Mouse (Mus musculus) left cerebral cortex, adult 18-20 months (tissue): ENCODE results near the gene Myt1. TPM values are rescaled to one million over a fixed set of nuclear protein-coding genes. Genes with fewer than 3 reads are reported as not detected.

Experiments used
- DNase-seq, 2 experiments: peaks; one replicate each; pipeline ENCODE4 v3.0.0; 2021 to 2022; ENCODE audit warnings: low spot score in 2 of 2, mixed read lengths in 1 of 2
- long read RNA-seq, 2 experiments: library from polyadenylated mRNA; stranded (forward); transcript quantifications; one replicate each; pipeline ENCODE4 v2.0.0; 2021
- total RNA-seq, 2 experiments: library from RNA; stranded (reverse); gene quantifications; 2 replicates each; pipeline ENCODE4 v1.2.3; 2021

Myt1 gene
- total RNA-seq, result 10 to 100 TPM; 10.4 to 15.5 TPM
- long read RNA-seq, experiment 1, full-length matches to known transcripts, result 1 of 3 reads
- long read RNA-seq, experiment 1, partial matches to known transcripts, result 1 of 3 reads
- long read RNA-seq, experiment 1, other reads (novel, unspliced or antisense), result 1 of 3 reads
- long read RNA-seq, experiment 2, full-length matches to known transcripts, result 1 of 2 reads
- long read RNA-seq, experiment 2, partial matches to known transcripts, result 1 of 2 reads
- long read RNA-seq, experiment 2, other reads (novel, unspliced or antisense), result 0 of 2 reads

DNA sequence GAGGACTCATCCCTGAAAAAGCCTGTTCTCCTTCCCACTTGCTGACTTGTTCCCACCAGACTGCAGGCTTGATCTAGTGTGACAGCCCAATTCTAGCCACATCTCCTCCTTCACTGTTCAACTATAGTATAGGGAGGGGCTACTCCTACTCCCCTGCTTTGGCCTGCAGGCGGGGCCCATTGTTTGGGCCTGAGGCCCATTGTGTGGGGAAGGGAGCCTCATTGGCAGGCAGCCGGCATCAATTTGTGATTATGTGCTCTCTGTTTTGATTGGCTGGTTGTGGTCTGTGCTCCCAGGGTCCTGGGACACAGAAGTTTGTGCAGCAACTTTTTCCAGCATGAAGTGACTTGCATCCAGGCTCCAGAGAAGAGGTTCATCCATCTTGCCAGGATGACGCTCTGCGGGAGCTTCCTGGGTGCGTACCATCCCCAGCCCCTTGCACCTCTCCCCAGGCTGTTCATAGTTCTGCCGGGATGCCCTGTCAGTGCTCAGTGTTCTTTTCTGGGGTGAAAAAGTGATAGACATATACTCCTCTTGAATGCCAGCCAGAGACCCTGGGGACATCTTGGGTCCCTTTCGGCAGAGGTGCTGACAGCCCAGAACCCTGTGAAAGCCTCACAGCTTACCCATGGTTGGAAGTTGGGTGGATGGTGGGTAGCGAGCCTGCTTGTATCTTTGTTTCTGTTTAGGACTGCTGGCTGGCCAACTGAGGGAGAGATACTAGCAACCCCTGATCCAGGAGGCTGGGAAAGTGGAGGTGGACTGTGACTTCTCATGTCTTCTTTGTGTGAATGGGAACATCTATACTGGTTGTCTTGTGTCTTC, at the start of gene Myt1:
Gene Myt1 (plus strand): TSS at position 327 of the 825 bp plus-strand sequence.
- no peak for DNase-seq

DNA sequence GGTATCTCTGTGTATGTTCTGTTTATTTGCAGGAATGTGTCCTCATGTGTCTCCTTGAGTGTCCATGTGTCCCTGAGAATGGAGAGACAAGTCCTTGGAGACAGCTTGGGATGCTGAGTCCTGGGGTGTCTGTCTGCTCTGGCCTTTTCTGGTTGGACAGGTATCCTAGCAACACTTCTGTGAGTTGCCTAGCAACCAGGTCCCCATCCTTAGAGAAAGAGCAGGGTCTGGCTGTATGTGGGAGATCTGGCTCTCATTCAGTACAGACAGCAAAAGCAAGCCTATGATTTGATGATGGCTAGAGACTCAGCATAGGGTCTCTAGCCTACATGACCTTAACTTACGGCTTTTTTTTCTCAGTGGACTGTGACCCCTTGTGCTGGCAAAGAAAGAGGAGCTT, 49.4 kb upstream of the Myt1 start:
- DNase-seq, result peak; percentile 48 to 66

DNA sequence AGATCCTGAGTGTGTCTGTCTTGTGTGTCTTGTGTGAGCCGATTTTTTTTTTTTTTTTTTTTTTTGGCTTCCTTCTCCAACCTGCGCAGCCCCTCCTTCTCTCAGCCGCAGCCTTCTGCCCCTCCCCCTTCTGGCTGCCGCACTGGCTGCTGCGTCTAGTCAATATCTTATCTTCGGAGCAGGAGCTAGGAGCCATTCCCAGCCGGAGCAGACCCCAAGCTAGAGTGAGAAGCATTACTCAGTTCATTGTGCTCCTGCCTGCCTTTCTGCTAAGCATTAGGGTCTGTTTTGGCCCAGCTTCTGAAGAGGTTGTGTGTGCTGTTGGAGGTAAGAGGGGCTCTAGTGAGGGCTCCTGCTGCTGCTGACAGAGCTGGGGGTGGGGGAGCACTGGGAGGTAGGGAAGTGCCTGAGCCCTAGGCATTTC, 48.2 kb upstream of the Myt1 start, which contains the start of gene Oprl1:
Gene Oprl1 (plus strand): TSS at position 114 of the 424 bp plus-strand sequence.
- DNase-seq, result peak; percentile 63 to 74

DNA sequence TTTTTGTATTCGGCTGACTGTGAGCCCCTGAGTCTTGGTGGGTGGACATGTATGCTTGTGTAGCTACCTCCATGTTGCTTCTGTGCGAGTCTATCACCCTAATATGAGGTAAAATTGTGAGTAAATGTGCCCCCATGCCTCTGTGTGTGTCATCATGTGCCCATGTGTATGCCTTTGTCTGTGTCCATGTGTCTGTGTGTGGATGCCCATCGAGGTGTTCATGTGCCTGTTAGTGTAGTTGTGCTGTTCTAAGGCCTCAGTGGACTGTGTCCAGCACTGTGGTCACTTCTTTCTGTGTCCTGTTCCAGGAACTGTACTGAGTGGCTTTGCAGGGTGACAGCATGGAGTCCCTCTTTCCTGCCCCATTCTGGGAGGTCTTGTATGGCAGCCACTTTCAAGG, 47.8 kb upstream of the Myt1 start:
- no peak for DNase-seq

DNA sequence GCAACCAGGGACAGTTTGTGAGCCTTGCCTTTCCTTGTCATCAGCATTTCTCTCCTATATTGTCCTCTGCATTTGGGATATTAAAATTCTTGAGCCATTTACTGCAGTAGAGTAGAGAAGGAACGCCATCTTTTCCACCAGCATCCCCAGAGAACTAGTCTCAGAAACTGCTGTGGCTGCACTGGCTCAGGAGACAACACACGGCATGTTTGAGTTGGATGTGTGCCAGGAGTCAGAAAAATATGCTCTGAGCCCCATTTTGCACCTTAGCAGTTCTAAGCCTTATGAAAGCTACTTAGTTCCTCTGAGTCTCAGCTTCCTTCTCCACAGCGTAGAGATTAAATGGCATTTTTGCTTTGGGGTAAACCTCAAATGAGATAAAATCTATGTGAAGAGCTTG, 46.1 kb upstream of the Myt1 start:
- DNase-seq, result no peak

DNA sequence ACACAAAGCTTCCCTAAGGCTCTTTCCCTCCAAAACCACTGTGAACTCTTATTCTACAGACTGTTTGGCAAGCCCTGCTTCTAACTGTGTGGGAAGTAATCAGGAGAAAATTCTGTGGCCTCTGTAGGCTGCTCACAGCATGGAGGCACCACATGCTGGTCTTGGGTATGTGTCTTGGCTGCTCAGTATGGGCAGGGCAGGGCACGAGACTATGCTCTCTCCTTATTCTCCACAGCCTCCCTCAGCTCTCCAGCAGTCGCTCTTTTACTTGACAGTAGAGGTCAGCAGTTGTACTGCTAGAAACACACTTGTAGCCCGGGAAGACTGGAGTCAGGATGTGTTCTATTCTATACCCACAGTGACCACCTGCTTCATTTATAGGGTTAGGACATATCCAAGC, 43.1 kb upstream of the Myt1 start:
- no peak for DNase-seq

DNA sequence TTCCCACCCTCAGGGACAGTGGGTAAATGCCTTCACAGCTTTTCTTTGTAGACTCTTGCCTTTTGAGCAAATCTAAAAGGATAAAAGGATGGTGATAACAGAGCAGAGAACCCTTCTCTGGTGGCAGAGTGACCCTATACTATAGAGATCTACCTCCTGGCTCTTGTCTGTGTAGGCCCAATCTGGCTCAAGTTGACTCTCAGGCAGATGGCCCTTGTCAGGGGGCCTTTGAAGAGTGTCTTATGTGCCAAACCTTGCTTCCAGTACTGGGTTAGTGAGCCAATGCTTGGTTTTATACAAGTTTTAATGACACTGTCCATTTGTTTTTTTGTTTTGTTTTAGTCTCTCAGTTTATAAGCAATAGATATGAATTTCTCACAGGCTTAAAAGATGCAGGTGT, 41.9 kb upstream of the Myt1 start:
- DNase-seq, result no peak

DNA sequence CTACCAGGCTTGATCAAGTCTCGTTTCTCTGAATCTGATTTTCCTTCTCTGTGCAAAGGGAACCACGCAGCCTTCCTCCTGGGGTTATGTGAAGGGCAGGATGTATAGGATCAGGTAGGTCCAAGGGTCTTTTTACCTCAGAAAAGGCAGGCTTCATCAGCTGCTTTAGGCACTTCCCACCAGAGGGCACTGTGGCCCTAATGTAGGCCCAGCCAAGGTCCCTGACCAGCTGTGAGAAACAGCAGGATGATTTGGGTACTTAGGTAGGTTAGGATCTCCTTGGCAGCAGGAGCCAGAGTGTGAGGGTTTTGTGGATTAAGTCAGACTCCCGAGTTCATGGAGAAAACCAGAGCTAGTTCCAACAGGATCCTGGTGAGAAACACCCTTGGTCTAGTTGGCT, 40.9 kb upstream of the Myt1 start:
- DNase-seq, result peak in 1 of 2 experiments; percentile 46

DNA sequence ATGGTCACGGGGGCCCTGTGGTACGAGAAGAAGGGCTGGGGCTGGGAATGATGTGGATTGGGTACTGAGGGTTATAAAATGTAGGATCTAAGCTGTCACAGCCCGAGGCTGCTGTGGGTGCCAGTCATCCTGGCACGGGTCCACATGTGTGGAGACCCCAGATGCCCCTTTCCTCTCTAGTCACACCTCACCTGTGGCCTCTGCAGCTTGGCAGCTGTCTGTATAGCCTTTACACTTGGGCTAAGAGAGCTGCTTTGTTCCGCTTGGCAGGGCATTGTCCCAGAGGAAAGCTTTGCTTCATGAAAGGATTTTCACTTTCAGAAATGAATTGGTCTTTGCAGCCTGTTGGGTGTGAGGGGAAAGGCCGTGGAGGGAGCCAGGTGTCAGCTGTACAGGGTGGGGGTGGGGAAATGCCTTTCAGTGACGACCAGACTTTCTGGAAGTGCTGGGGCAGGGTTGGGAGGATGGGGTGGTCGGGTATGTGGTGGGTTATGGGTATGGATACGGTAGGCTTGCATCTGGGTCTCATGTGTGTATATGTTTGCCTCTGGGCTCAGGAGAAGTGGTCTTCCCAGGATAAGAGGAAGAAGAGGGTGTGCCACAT, 35.4 kb upstream of the Myt1 start:
- no peak for DNase-seq

DNA sequence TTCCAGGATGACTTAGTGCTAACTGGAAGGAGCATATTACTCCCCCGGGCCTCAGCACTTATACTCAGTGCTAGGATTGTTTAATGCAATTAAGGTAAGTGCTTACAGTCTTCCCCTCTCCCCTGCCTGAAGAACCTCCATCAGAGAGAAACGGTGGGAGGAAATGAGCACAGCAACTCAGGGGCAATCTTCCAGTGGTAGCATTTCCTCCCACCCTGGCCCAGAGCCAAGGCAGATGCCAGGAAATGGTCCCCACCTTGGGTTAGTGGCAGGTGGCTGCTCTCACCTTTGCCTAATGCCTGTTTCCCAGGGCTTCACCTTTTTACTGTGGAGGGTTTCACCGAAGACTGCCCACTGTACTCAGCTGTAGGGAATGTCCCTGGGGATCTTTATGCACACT, 33.1 kb upstream of the Myt1 start:
- DNase-seq, result no peak

DNA sequence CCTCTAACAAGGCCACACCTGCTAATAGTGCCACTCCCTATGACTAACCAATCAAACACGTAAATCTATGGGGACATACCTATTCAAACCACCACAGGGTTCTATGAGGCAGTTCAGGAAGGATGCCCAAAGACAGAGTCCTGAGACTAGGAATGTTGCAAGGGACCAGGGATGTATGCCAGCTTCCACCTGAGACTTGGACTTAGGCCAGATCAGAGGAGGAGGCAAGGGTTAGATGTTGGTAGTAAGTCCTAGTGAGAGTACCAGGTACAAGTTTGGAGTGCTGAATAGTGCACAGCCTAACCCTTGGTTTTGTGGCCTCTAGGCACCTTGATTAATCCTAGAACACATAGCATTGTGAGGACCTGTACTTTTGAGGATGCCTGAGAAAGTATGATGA, 10.5 kb upstream of the Myt1 start:
- DNase-seq, result no peak

DNA sequence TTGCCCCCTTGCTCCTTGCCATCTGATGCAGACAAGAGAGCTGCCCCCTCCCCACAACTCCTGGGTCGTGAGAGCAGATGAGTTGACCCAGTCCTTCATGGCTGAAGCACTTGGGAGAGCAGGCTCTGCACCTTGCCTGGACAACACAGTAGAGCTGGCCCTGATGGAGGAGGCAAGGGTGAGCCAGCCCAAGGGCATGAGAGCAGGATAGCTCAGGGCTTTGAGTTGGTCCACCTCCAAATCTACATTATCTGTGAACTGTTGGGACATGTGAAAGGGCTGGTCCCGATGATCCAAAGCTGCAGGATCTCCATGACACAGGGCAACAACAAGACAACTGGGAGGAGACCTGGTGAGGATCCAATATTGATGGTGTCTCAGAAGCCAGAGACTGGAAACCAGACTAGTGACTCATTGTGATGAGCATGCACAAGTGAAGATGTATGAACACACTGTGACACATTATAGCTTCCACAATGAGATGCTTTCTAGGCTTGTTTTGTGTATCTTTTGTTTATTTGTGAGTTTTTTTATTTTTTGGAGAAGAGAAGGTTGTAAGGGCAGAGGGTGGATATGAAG, 4.9 kb upstream of the Myt1 start:
- no peak for DNase-seq

DNA sequence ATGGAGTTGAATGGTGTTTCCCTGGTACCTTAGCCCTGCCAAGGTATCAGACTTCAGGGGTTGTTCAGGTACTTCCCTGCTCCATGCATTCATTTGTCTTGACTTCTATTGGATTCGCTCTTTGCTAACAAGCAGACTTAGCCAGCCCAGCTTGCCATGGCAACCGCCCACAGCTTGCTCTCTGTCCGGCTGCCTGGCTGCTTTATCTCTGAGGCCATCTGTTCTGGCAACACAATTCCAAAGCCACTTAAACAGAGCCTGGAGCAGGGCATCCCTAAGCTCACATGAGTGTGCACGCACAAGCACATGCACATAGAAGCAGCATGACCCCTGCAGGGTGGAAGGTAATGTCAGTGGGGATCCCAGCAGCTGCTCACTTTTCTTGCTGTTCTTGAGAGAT, 4.1 kb upstream of the Myt1 start:
- peak; percentile 19 to 67 for DNase-seq

DNA sequence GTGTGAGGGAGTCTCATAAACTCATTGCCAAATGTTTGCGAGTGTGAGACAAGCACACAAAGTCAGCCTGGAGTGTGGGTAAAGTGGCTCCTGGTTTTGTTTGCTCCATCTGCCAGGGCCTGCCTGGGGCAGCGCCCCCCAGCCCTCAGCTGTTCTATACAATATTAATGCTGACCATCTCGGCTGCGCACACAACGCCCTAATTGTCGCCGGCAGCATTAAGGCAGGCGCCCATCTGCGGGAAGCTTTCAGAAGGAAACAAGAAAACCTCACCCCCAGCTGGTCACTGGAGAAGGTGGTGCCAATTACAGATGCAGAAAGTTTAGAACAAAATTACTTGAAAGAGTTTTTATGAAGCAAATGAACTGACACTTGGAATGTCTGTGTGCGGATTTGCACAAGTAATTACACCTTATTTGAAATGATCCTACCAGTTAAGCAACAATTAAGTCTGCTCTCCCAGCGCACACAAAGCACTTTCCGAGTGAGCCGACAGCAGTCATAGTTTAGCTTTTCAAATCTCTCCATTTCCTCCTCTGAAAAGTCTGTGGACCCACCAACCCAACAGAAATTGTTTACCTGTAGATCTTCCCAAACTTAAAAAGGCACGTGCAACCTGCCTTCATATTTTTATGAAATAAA, 875 bp downstream of the Myt1 start:
- DNase-seq, result no peak

DNA sequence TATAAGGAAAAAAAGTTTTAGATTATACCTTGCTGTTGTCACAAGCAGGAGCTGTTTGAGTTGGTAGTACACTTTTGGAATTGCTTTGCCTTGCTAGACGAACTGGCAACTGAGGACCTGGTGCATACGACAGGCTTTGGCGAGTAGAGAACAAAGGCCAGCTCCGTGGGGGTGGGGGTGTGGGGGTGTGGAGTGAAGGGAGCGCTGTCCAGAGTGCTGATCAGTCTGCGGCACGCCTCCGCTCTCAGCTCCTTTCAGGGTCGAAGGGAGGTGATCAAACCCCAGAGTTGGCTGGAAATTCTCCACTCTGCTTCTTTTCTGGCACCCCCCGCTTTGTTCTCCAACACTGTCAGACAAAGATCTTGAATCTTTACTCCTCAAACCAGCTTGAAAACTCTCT, 1.5 kb downstream of the Myt1 start:
- DNase-seq, result no peak

DNA sequence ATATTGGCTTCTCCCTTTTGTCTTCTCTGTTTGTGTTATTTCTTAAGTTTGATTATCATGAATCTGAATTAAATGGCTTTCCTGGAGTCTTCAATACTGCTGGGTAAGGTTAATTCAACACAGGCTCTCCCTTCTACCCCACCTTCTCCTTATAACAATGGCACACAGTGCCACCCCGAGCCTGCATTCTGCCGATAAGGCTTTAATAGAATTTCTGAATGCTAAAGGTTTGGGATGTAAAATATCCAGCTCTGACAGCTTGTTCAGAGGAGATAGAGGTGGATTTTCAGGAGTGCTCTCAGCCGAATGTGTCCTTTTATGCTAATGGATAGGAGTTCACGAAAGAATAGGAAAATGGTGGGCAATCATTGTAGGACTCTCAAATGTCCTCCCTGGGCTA, 2.1 kb downstream of the Myt1 start:
- DNase-seq, result no peak

DNA sequence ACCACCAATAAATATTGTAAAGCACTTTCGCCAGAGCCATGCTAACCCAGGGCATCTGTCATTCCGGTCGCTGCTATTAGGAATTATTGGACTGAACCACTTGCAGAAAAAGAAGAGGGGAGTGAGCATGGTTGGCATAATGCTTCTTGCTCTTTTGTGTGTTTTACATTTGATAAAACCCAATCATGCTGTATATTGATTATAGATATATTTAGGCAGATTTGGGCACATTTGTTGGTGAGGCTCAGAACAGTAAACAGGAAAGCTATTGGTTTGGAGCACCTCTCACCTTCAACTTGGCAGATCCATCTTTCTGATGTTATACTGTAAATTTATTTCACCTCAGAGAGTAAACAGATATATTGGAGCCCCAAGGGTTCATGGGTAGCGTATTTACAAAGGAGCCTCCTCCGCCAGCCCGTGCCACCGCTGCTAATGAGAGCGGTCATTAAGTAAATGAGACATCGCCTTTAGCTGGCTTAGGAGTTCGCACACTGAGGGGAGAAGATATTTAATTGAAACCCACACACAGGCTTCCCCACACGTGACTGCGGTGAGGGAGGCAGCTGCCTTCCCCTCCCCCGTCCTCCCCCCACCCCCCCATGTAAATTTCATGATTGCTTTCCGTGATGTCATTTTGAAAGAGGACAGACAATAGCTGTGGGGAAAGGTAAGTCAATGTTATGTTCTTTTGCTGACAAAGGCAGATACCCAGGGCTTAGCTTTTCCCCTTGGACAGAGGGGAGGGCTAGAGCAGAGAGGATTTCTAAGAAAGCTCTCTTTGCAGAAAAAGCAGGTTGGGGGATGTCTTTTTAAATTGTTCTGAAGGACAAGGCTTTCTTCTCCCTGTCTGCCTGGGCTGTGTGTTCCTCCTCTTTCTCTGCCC, 3.8 kb downstream of the Myt1 start:
- DNase-seq, result no peak

DNA sequence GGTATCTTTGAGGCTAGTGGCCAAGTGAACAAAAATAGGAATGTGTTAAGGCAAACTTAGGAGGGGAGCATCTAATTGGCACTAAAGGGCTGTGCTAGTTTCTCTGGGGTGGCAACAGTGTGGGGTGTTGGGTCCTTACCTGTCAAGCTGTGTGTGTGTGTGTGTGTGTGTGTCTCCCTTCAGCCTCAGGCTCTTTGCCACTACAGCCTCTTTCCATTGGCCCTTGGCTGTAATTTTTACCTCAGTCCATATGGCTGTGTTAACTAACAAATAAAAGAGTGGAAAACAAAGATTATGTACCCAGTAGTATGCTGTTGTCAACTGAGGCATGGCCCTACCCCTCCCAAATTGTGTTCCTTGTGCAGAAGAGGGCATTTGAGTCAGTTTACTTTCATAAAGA, 5.3 kb downstream of the Myt1 start:
- DNase-seq, result no peak

DNA sequence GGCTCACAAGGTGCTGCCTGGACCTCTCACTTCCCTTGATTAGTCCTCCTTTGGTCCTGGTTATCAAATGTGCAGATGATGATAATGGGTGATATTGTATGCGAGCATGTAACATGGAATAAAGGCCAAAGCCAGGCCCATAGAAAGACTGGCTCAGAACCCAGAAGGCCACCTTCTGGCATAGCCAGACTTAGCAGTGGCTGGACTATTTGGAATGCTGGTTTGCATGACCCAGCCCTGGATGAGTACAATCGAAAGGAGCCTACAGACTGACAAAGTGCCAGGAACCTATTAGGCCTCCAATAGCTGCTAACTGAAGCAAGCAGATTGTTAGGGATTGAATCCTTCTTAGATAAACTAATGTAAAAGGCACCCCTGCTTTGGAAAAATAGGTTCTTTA, 6.3 kb downstream of the Myt1 start:
- DNase-seq, result no peak

DNA sequence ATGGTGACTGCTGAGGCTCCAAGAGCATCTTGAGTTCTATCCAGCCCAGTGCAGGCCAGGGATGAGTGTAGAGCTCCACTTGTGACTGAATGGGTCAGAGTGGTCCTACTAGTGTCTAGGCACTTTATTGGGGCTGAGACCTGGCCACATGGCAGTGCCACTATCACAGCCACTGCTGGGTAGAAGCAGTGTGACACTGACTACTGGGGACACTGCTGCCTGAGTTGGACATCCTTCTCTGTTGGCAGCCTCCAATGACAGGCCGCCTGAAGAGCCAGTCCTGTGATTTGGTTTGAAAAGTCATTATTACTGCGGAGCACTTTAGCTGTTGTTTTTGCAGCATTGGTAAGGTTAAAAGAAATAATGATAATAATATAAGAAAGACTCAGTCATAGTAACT, 10.1 kb downstream of the Myt1 start:
- no peak for DNase-seq
